Mouse (Mus musculus): Measurements from ENCODE around the gene Dbndd2.

DNA sequence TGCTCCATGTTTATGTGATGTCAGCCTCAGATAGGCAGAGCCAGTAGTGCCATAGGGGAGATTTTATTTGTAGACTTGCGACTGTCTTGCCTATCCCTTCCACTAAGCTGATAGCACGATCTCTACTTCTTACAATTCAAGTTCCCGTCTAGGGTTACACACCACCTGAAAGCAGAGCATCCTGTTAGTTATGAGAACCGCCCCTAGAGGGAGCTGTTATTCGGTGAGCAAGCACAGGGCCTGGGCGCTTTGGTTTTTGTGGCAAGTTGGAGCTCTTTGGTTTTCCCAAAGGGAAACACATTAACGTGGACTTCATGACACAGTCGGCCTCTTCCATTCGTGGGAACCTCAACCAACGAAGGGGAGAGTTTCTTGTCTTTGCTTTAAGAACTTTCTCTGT, 15.7 kb upstream of the Dbndd2 start:
- TF ChIP-seq SIN3A (IDR thresholded peaks at IDR 0.05; ENCODE audit: low read length) (no peak), MYC (IDR thresholded peaks at IDR 0.05; ENCODE audit: low read depth, low read length) (no peak), POLR2A (IDR thresholded peaks at IDR 0.05; ENCODE audit: control insufficient read depth in 1 of 2, insufficient read depth in 1 of 2, low read depth in 1 of 2, low read length in 2 of 2, poor library complexity in 1 of 2) (no peak), EP300 (IDR thresholded peaks at IDR 0.05; ENCODE audit: low read depth in 1 of 2, low read length in 2 of 2) (no peak), CTCF (IDR thresholded peaks at IDR 0.05 in 2 of 3, conservative IDR thresholded peaks at IDR 0.05 in 1 of 3; ENCODE audit: control insufficient read depth in 1 of 3, insufficient read depth in 1 of 3, low read depth in 2 of 3, low read length in 3 of 3, poor library complexity in 1 of 3, severe bottlenecking in 1 of 3) (peak; percentile 75 to 79 (median 76)), GATA1 (IDR thresholded peaks at IDR 0.05; ENCODE audit: low read depth, low read length) (no peak), MAZ (IDR thresholded peaks at IDR 0.05; ENCODE audit: low read depth, low read length) (no peak), NRF1 (IDR thresholded peaks at IDR 0.05; ENCODE audit: insufficient read depth, low read depth, low read length, poor library complexity, severe bottlenecking) (no peak), POLR2AphosphoS2 (IDR thresholded peaks at IDR 0.05; ENCODE audit: low read length) (no peak)
